Mouse (Mus musculus): Measurements from ENCODE around the gene H2-Eb1. TPM values are rescaled to one million over a fixed set of nuclear protein-coding genes. Genes with fewer than 3 reads are reported as not detected.

Gene H2-Eb1
- polyA plus RNA-seq, 1 experiment from 2014 or later, result 1.4 TPM

DNA sequence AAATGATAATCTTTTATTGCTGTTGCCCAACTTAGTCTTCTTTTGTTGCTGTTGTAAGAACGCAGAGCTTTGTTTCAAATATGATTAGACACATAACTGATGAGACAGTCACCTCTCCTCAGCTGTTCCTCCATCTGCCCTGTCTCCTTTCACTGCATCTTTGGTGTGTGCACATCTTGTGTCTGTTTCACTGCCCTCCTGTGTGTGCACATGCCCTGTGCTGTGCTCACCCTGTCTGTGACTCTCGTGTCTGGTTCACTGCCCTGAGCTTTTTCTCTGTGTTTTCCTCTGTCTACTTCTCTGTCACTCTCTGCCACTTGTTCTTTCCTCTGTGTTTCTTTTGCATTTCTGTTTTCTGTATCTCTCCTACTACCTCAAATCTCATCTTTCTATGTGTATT, 35.4 kb upstream of the H2-Eb1 start:
- Histone ChIP-seq H3K4me2 (replicated peaks) (no peak overlapping the region), H3K9me3 (no peaks in the 10 kb centered on the region), H3K4me1 (no peaks in the 10 kb centered on the region), H3K36me3 (no peaks in the 10 kb centered on the region), H3K4me3 (no peak overlapping the region), H3K27ac (no peak overlapping the region), H3K9ac (no peak overlapping the region), H3K27me3 (peaks cover 5% of the 10 kb centered on the region; the same call in 1 of the 2 replicates)
- 88% methylated on average over 2 of the region's 2 CpGs for WGBS
- ATAC-seq (ENCODE audit: insufficient number of reproducible peaks, insufficient read depth, low FRiP score, low TSS enrichment), result no peak

DNA sequence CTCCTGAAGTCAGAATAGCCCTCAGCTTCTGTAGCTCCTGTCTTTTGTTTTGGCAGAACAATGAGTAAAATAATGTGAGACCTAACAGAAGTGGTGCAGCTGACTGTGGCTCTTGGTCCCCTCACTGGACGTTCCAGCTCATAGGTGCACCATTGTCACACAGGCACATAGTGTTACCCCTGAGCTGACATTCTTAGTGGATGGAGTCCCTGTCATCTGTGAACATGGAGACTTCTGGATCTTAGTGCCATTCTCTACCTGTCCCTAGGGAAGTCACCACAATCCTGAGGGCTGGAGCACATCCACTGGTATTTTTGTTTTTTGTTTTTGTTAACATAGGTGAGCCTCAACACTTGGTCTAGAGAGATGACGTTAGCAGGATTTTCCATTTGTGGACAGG, 34.7 kb upstream of the H2-Eb1 start:
- Histone ChIP-seq H3K9ac (no peak overlapping the region), H3K27ac (no peak overlapping the region), H3K9me3 (no peaks in the 10 kb centered on the region), H3K4me2 (replicated peaks) (no peak overlapping the region), H3K4me1 (no peaks in the 10 kb centered on the region), H3K36me3 (no peaks in the 10 kb centered on the region), H3K4me3 (no peak overlapping the region), H3K27me3 (no peaks in the 10 kb centered on the region)
- no peak for ATAC-seq (ENCODE audit: insufficient number of reproducible peaks, insufficient read depth, low FRiP score, low TSS enrichment)
- 76% methylated on average over 2 of the region's 2 CpGs for WGBS

DNA sequence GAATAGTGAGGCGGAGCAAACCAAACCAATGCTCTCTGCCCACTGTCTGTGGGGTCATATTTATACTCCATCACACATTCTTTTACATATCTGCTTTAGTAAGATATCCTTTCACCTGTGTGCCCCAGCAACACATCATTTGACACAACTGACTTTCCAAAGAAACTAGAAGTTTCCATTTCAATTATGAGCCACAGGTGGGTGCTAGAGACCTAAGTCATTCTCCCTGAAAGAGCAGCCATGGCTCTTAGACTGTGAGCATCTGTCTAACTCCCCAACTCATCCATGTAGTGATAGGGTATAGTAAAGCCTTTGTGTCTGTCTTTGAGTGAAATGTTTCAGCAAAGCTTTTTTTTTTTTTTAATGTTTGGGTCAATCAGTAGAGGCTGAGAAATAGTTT, 33.6 kb upstream of the H2-Eb1 start:
- 92% methylated on average over 1 of the region's 1 CpGs for WGBS
- Histone ChIP-seq H3K4me3 (no peak overlapping the region), H3K27ac (no peak overlapping the region), H3K4me2 (replicated peaks) (no peak overlapping the region), H3K4me1 (no peaks in the 10 kb centered on the region), H3K9me3 (no peaks in the 10 kb centered on the region), H3K27me3 (no peaks in the 10 kb centered on the region), H3K9ac (no peak overlapping the region), H3K36me3 (no peaks in the 10 kb centered on the region)
- no peak for ATAC-seq (ENCODE audit: insufficient number of reproducible peaks, insufficient read depth, low FRiP score, low TSS enrichment)

DNA sequence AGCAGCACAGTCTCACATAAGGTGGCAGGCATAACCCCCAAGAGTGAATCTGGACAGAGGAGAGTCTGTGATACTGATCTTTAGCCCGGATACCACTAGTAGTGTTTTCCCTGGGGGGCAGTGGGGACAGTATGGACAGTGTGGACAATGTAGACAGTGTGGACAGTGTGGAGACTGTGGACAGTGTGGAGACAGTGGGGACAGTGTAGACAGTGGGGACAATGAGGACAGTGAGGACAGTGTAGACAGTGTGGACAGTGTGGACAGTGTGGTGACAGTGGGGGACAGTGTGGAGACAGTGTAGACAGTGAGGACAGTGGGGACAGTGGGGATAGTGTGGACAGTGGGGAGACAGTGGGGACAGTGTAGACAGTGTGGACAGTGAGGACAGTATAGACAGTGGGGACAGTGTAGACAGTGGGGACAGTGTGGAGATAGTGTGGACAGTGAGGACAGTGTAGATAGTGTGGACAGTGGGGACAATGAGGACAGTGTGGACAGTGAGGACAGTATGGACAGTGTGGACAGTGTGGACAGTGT, 25.1 kb upstream of the H2-Eb1 start:
- Histone ChIP-seq H3K9ac (no peak overlapping the region), H3K4me2 (replicated peaks) (no peak overlapping the region), H3K4me1 (no peaks in the 10 kb centered on the region), H3K4me3 (no peak overlapping the region), H3K36me3 (no peaks in the 10 kb centered on the region), H3K9me3 (no peaks in the 10 kb centered on the region), H3K27ac (no peak overlapping the region), H3K27me3 (peaks cover 5% of the 10 kb centered on the region; the same call in 1 of the 2 replicates)
- ATAC-seq (ENCODE audit: insufficient number of reproducible peaks, insufficient read depth, low FRiP score, low TSS enrichment), result peak; percentile 81
- 81% methylated on average over 1 of the region's 1 CpGs for WGBS

DNA sequence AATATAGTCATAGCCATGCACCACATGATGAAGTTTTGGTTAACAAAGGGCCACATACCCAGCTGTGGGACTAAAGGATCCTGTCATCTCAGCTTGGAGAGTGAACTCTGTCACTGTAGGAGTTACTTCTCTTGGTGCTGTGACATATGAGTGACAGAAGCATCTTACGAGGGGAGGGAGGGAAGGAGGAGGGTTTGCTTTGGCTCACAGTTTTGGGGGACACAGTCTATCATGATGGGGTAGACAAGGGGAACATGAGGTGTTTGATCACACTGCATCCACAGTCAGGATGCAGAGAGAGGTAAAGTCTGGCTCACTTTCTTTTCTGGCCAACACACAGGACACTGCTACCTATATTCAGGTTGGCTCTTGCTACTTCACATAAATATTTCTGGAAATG, 23.8 kb upstream of the H2-Eb1 start:
- H3K27ac ChIP-seq, result no peak overlapping the region
- H3K9me3 ChIP-seq, result no peaks in the 10 kb centered on the region
- H3K36me3 ChIP-seq, result no peaks in the 10 kb centered on the region
- H3K4me2 ChIP-seq (replicated peaks), result no peak overlapping the region
- ATAC-seq (ENCODE audit: insufficient number of reproducible peaks, insufficient read depth, low FRiP score, low TSS enrichment), result no peak
- H3K4me1 ChIP-seq, result no peaks in the 10 kb centered on the region
- H3K9ac ChIP-seq, result no peak overlapping the region
- peaks cover 5% of the 10 kb centered on the region; the same call in 1 of the 2 replicates for H3K27me3 ChIP-seq
- H3K4me3 ChIP-seq, result no peak overlapping the region
- 72% methylated on average over 1 of the region's 1 CpGs for WGBS

DNA sequence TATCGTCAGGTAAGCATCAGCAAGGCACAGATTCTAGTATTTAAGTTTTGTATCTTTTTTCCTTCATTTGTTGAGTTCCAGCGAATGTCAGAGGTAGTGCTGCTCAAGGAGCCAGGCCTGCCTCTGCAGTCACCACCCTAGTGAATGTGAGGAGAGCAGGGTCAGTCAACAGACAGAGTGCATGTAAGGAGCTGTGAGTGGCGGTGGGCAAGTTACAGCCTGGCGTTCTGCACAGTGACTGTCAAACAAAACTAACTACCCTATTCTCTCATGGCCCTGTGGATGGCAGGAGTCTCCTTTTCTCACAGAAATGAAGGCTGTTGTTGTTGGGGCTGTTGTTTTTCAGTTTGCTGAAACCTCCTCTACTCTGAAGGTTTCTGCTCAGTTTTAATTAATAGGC, 20.3 kb upstream of the H2-Eb1 start:
- Histone ChIP-seq H3K9me3 (no peaks in the 10 kb centered on the region), H3K4me1 (no peaks in the 10 kb centered on the region), H3K4me3 (no peak overlapping the region), H3K36me3 (no peaks in the 10 kb centered on the region), H3K27me3 (peaks cover 5% of the 10 kb centered on the region; the same call in 1 of the 2 replicates), H3K9ac (no peak overlapping the region), H3K4me2 (replicated peaks) (no peak overlapping the region), H3K27ac (no peak overlapping the region)
- ATAC-seq (ENCODE audit: insufficient number of reproducible peaks, insufficient read depth, low FRiP score, low TSS enrichment), result no peak
- WGBS, result 76% methylated on average over 4 of the region's 4 CpGs

DNA sequence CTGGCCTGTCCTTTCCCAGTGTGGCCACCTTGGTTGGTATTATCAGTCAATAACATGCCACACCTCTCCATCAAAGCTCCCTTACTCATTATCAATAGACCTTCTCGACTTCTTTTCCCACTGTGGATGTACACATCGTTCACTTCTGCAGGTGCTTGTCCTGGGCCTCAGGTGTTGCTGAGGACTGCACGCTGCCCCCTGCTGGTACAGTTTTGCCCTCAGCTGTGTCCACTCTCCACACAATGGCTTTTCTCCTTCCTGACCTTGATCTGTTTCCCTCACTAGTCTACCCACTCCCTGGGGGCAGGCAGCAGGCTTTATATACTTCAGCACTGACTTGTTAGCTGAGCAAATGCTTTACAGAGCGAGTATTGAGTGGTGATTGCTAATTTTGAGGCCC, 19.8 kb upstream of the H2-Eb1 start:
- Histone ChIP-seq H3K4me1 (no peaks in the 10 kb centered on the region), H3K36me3 (no peaks in the 10 kb centered on the region), H3K9me3 (no peaks in the 10 kb centered on the region), H3K27me3 (peaks cover under 1% of the 10 kb centered on the region; the same call in 1 of the 2 replicates), H3K9ac (no peak overlapping the region), H3K4me2 (replicated peaks) (no peak overlapping the region), H3K27ac (no peak overlapping the region), H3K4me3 (no peak overlapping the region)
- ATAC-seq (ENCODE audit: insufficient number of reproducible peaks, insufficient read depth, low FRiP score, low TSS enrichment), result no peak
- WGBS, result 36% methylated on average over 4 of the region's 4 CpGs

DNA sequence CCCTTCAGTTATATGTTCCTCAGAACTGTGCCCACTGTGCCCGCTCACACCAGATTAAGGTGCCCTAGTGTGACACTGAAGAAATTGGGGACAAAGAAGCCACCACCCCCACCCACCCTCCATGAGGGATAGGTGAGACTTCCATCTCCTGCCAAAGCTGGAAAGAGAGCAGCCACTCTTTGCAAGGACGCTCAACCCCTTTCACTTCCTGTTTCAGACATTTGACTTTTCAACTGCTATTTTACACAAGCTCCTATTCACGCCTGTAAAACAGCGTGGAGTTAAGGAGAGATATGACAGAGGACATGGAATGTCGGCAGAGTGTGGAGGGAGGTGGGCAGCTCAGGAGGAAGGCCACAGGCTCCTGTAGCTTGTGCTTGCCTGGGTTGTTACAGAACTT, 19.2 kb upstream of the H2-Eb1 start:
- no peak overlapping the region for H3K27ac ChIP-seq
- ATAC-seq (ENCODE audit: insufficient number of reproducible peaks, insufficient read depth, low FRiP score, low TSS enrichment), result no peak

DNA sequence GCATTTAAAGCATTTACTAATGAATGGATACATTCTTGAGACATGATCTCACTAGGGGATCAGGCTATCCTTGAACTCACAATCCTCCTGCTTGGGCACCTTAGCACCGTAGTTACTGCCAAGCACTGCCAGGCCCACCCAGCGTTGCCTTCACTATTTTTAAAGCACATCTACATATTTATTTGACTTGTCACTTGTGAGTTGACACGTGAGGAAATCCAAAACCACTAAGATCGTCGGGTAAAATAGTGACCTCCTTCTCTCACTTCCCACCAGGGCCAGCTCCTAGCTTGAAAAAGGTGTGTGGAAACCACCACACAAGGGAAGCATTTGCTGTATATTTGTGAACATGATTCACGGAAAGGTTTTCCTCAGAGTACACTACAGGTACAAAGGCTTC, 18.7 kb upstream of the H2-Eb1 start:
- Histone ChIP-seq H3K27ac (no peak overlapping the region), H3K9ac (no peak overlapping the region), H3K4me1 (no peaks in the 10 kb centered on the region), H3K4me2 (replicated peaks) (no peak overlapping the region), H3K9me3 (no peaks in the 10 kb centered on the region), H3K4me3 (no peak overlapping the region), H3K36me3 (no peaks in the 10 kb centered on the region), H3K27me3 (no peaks in the 10 kb centered on the region)
- no peak for ATAC-seq (ENCODE audit: insufficient number of reproducible peaks, insufficient read depth, low FRiP score, low TSS enrichment)
- WGBS, result 66% methylated on average over 6 of the region's 6 CpGs

More for the DNA sequence above, 19.2 kb upstream of the H2-Eb1 start:
- H3K27me3 ChIP-seq, result no peaks in the 10 kb centered on the region
- no peaks in the 10 kb centered on the region for H3K36me3 ChIP-seq
- no peaks in the 10 kb centered on the region for H3K4me1 ChIP-seq
- WGBS, result 73% methylated on average over 5 of the region's 5 CpGs
- H3K4me3 ChIP-seq, result no peak overlapping the region
- no peak overlapping the region for H3K9ac ChIP-seq
- no peak overlapping the region for H3K4me2 ChIP-seq (replicated peaks)
- H3K9me3 ChIP-seq, result no peaks in the 10 kb centered on the region

DNA sequence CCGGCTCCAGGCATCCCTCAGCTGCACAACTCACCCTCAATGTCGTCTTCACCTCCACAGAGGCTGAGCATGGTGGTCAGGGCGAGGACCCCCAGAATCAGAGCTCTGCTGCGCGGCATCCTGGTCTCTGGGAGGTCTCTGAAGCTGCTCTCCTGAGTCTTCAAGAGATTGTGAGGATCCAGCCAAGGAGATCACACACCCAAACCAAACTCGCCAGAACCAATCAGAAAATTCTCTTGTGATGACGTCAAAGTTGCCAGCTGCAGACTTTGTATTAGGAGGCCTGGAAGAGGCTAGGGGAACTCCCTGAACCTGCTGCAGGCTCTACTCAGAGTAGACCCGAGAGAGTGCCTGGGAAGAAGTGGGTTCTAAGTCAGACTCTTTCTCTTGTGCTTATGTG, 18.0 kb upstream of the H2-Eb1 start, which contains the start of gene H2-Aa:
Gene H2-Aa (minus strand): TSS at position 176 of the 400 bp plus-strand sequence.
- H3K9ac ChIP-seq, result no peak within 1 kb of the TSS
- H3K36me3 ChIP-seq, result no peaks in the 10 kb centered on the region
- H3K9me3 ChIP-seq, result no peaks in the 10 kb centered on the region
- WGBS, result 17% methylated on average over 8 of the region's 8 CpGs
- no peak for ATAC-seq (ENCODE audit: insufficient number of reproducible peaks, insufficient read depth, low FRiP score, low TSS enrichment)
- no peak within 1 kb of the TSS for H3K4me3 ChIP-seq
- no peaks in the 10 kb centered on the region for H3K27me3 ChIP-seq
- H3K4me1 ChIP-seq, result no peaks in the 10 kb centered on the region
- H3K27ac ChIP-seq, result no peak within 1 kb of the TSS
- H3K4me2 ChIP-seq (replicated peaks), result no peak within 1 kb of the TSS

DNA sequence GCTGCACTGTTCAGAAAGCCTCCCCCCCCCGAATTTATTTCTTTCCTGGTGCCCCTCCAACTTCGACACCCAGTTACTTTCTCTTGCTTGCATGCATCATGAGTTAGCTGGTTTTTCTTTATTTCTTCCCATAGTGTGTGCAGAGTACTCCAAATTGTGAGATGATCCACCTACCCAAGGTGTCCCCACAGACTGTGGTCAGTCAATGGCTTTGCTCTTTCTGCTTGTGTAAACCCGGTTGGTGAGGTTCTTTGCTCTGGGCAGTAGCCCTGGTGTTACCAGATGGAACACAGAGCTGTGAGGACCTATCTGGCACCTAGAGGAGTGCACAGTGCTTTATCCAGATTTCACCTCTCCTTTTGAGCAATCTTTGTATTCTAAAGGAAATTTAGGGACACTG, 17.5 kb upstream of the H2-Eb1 start:
- no peaks in the 10 kb centered on the region for H3K27me3 ChIP-seq
- no peaks in the 10 kb centered on the region for H3K4me1 ChIP-seq
- no peaks in the 10 kb centered on the region for H3K36me3 ChIP-seq
- H3K4me2 ChIP-seq (replicated peaks), result no peak overlapping the region
- no peak overlapping the region for H3K9ac ChIP-seq
- no peak overlapping the region for H3K4me3 ChIP-seq
- H3K9me3 ChIP-seq, result no peaks in the 10 kb centered on the region
- 62% methylated on average over 3 of the region's 3 CpGs for WGBS
- ATAC-seq (ENCODE audit: insufficient number of reproducible peaks, insufficient read depth, low FRiP score, low TSS enrichment), result no peak
- no peak overlapping the region for H3K27ac ChIP-seq

DNA sequence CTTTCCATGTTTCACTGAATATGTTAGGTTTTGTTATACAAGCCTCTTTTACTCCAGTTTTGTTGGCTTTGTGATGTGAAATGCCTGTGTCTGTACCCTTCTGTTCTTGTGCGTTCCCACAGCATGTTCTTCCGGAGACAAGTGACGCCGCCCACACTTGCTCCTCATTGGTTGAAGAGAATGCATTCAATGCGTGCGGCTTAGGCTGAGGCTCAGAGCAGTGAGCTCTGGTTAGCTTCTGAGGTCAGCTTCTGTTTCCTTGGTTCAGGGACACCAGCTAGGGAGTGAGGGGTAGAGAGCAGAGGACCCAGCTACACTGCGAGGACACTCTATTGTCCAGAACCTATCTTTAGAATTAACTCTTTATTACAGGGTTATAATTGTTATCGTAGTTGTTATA, 14.1 kb upstream of the H2-Eb1 start:
- Histone ChIP-seq H3K4me2 (replicated peaks) (no peak overlapping the region), H3K27ac (no peak overlapping the region), H3K4me1 (no peaks in the 10 kb centered on the region), H3K9ac (no peak overlapping the region), H3K9me3 (no peaks in the 10 kb centered on the region), H3K36me3 (no peaks in the 10 kb centered on the region), H3K27me3 (no peaks in the 10 kb centered on the region), H3K4me3 (no peak overlapping the region)
- peak; percentile 82 for ATAC-seq (ENCODE audit: insufficient number of reproducible peaks, insufficient read depth, low FRiP score, low TSS enrichment)
- 15% methylated on average over 8 of the region's 8 CpGs for WGBS

DNA sequence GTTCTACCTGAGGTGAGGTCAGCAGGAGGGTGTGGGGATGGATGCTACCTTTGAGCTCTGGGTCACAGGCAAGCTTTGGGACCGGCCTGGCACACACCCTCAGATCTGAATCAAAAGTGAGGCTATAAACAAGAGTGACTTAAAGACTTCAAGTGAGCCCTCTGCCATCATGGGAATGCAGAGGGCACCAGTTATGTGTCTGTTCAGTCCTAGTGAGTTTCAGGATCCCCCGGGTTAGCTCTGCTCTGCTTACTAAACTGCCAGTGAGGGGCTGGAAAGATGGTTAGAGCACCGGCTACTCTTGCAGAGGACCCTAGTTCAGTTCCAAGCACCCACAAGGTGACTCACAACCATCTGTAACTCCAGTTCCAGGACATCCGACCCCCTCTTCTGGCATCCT, 13.1 kb upstream of the H2-Eb1 start:
- ATAC-seq (ENCODE audit: insufficient number of reproducible peaks, insufficient read depth, low FRiP score, low TSS enrichment), result no peak
- Histone ChIP-seq H3K9ac (no peak overlapping the region), H3K4me3 (no peak overlapping the region), H3K4me1 (no peaks in the 10 kb centered on the region), H3K9me3 (no peaks in the 10 kb centered on the region), H3K4me2 (replicated peaks) (no peak overlapping the region), H3K27ac (no peak overlapping the region), H3K36me3 (no peaks in the 10 kb centered on the region), H3K27me3 (no peaks in the 10 kb centered on the region)
- WGBS, result 89% methylated on average over 3 of the region's 4 CpGs
